Mouse (Mus musculus) MEL (cell line): ENCODE measurements around the gene Ube2cbp. TPM values are rescaled to one million over a fixed set of nuclear protein-coding genes. Genes with fewer than 3 reads are reported as not detected.

Experiments
- DNase-seq: peaks from one replicate; pipeline ENCODE4 v3.0.0; 2011; ENCODE audit warnings: low read depth, low spot score
- H3K27ac ChIP-seq: 2 replicates; pipeline ENCODE4 v1.5.1; 2012; ENCODE audit warnings: low read depth, mild to moderate bottlenecking, control low read depth, low read length, moderate library complexity; ENCODE audit not compliant: control insufficient read depth
- H3K27me3 ChIP-seq, 2 experiments: fragments of 150-350 bp in 1 of 2; sonication (generic) in 1 of 2; 2 replicates each; pipeline ENCODE4 v1.6.1; 2012; ENCODE audit warnings: low read length in 2 of 2, mild to moderate bottlenecking in 2 of 2, improper control_type of control experiment in 1 of 2, moderate library complexity in 1 of 2; ENCODE audit not compliant: insufficient read depth in 2 of 2, control insufficient read depth in 1 of 2
- H3K36me3 ChIP-seq, 2 experiments: 2 replicates each; pipeline ENCODE4 v1.6.1; 2012 to 2014; ENCODE audit warnings: low read length in 2 of 2, improper control_type of control experiment in 1 of 2, inconsistent platforms in 1 of 2, mild to moderate bottlenecking in 1 of 2; ENCODE audit not compliant: insufficient read depth in 2 of 2, control insufficient read depth in 1 of 2
- H3K4me1 ChIP-seq, 2 experiments: fragments of 150-350 bp in 1 of 2; sonication (generic) in 1 of 2; 2 replicates each; pipeline ENCODE4 v1.6.1; 2012; ENCODE audit warnings: low read length in 2 of 2, improper control_type of control experiment in 1 of 2, mild to moderate bottlenecking in 1 of 2; ENCODE audit not compliant: insufficient read depth in 2 of 2, control insufficient read depth in 1 of 2
- H3K4me3 ChIP-seq, 2 experiments: fragments of 150-350 bp in 1 of 2; sonication (generic) in 1 of 2; 2 replicates each; pipeline ENCODE4 v1.5.1; 2012; ENCODE audit warnings: low read depth in 2 of 2, low read length in 2 of 2, mild to moderate bottlenecking in 2 of 2, moderate library complexity in 2 of 2, control low read depth in 1 of 2, improper control_type of control experiment in 1 of 2; ENCODE audit not compliant: control insufficient read depth in 1 of 2, insufficient read depth in 1 of 2
- H3K79me2 ChIP-seq: 2 replicates; pipeline ENCODE4 v1.6.1; 2012; ENCODE audit warnings: mild to moderate bottlenecking, low read length, moderate library complexity; ENCODE audit not compliant: control insufficient read depth, poor library complexity, insufficient read depth
- H3K9ac ChIP-seq: 2 replicates; pipeline ENCODE4 v1.6.1; 2012; ENCODE audit warnings: low read depth, mild to moderate bottlenecking, control low read depth, low read length, moderate library complexity; ENCODE audit not compliant: control insufficient read depth, poor library complexity, severe bottlenecking
- H3K9me3 ChIP-seq: fragments of 150-350 bp; sonication (generic); replicated peaks from 2 replicates; pipeline ENCODE4 v1.6.1; 2012; ENCODE audit warnings: mild to moderate bottlenecking, low read length, improper control_type of control experiment, moderate library complexity; ENCODE audit not compliant: insufficient read depth
- BHLHE40 ChIP-seq: IDR thresholded peaks from 2 replicates; pipeline ENCODE4 v1.6.1; 2012; ENCODE audit warnings: low read depth, mild to moderate bottlenecking, inconsistent platforms, low read length, improper control_type of control experiment, borderline replicate concordance
- CHD2 ChIP-seq: IDR thresholded peaks from 2 replicates; pipeline ENCODE4 v1.6.1; 2011; ENCODE audit warnings: low read length, improper control_type of control experiment
- CTCF ChIP-seq, 3 experiments: IDR thresholded peaks in 2 of 3; conservative IDR thresholded peaks in 1 of 3; 2 replicates each; pipeline ENCODE4 v1.5.1; 2011 to 2012; ENCODE audit warnings: low read length in 3 of 3, low read depth in 2 of 3, mild to moderate bottlenecking in 2 of 3, improper control_type of control experiment in 1 of 3, inconsistent platforms in 1 of 3, mixed read lengths in 1 of 3, moderate library complexity in 1 of 3; ENCODE audit not compliant: control insufficient read depth in 1 of 3, insufficient read depth in 1 of 3, poor library complexity in 1 of 3, severe bottlenecking in 1 of 3
- E2F4 ChIP-seq: IDR thresholded peaks from 2 replicates; pipeline ENCODE4 v1.6.1; 2011; ENCODE audit warnings: low read depth, low read length, improper control_type of control experiment, borderline replicate concordance
- JUND ChIP-seq: IDR thresholded peaks from 2 replicates; pipeline ENCODE4 v1.6.1; 2011; ENCODE audit warnings: low read depth, mild to moderate bottlenecking, improper control_type of control experiment, low read length
- KAT2A ChIP-seq: conservative IDR thresholded peaks from 2 replicates; pipeline ENCODE4 v1.6.1; 2012; ENCODE audit warnings: low read depth, low read length, improper control_type of control experiment, inconsistent platforms
- MAX ChIP-seq: IDR thresholded peaks from 2 replicates; pipeline ENCODE4 v1.6.1; 2011; ENCODE audit warnings: low read length, improper control_type of control experiment
- MAZ ChIP-seq: IDR thresholded peaks from 2 replicates; pipeline ENCODE4 v1.6.1; 2012; ENCODE audit warnings: low read depth, mild to moderate bottlenecking, inconsistent platforms, low read length, improper control_type of control experiment
- MYB ChIP-seq: IDR thresholded peaks from 2 replicates; pipeline ENCODE4 v1.6.1; 2011; ENCODE audit warnings: mild to moderate bottlenecking, low read depth, low read length, improper control_type of control experiment
- NELFE ChIP-seq: IDR thresholded peaks from 2 replicates; pipeline ENCODE4 v1.6.1; 2011; ENCODE audit warnings: low read depth, low read length, improper control_type of control experiment
- NRF1 ChIP-seq: IDR thresholded peaks from 2 replicates; pipeline ENCODE4 v1.6.1; 2014; ENCODE audit warnings: low read depth, mild to moderate bottlenecking, inconsistent platforms, low read length, improper control_type of control experiment, moderate library complexity; ENCODE audit not compliant: poor library complexity, insufficient read depth, severe bottlenecking
- RCOR1 ChIP-seq: IDR thresholded peaks from 2 replicates; pipeline ENCODE4 v1.6.1; 2012; ENCODE audit warnings: low read depth, mild to moderate bottlenecking, inconsistent platforms, low read length, improper control_type of control experiment
- TBP ChIP-seq: IDR thresholded peaks from 2 replicates; pipeline ENCODE4 v1.8.0; 2011; ENCODE audit warnings: low read depth, low read length, improper control_type of control experiment
- TCF12 ChIP-seq: IDR thresholded peaks from 2 replicates; pipeline ENCODE4 v1.6.1; 2014; ENCODE audit warnings: low read depth, mild to moderate bottlenecking, inconsistent platforms, low read length, improper control_type of control experiment, moderate library complexity
- UBTF ChIP-seq: IDR thresholded peaks from 2 replicates; pipeline ENCODE4 v1.6.1; 2012; ENCODE audit warnings: low read depth, mild to moderate bottlenecking, inconsistent platforms, low read length, improper control_type of control experiment, moderate library complexity, borderline replicate concordance; ENCODE audit not compliant: insufficient read depth
- USF1 ChIP-seq: IDR thresholded peaks from 2 replicates; pipeline ENCODE4 v1.6.1; 2014; ENCODE audit warnings: low read depth, mild to moderate bottlenecking, inconsistent platforms, low read length, improper control_type of control experiment, moderate library complexity
- USF2 ChIP-seq, 2 experiments: IDR thresholded peaks; 2 replicates each; pipeline ENCODE4 v1.6.1; 2011 to 2012; ENCODE audit warnings: improper control_type of control experiment in 2 of 2, low read length in 2 of 2, borderline replicate concordance in 1 of 2, inconsistent platforms in 1 of 2, low read depth in 1 of 2, mild to moderate bottlenecking in 1 of 2; ENCODE audit not compliant: insufficient read depth in 1 of 2
- ZC3H11A ChIP-seq: IDR thresholded peaks from 2 replicates; pipeline ENCODE4 v1.6.1; 2012; ENCODE audit warnings: low read depth, mild to moderate bottlenecking, inconsistent platforms, low read length, improper control_type of control experiment
- polyA plus RNA-seq, 2 experiments: library from polyadenylated mRNA; stranded (reverse) in 1 of 2; unstranded in 1 of 2; fragments of >175 nt in 1 of 2; fragments of >200 nt in 1 of 2; gene quantifications; 2 replicates each; pipeline versions ENCODE4 v1.2.1 to v1.2.4; 2012; ENCODE audit warnings: low replicate concordance in 2 of 2, low read depth in 1 of 2; ENCODE audit not compliant: insufficient read length in 2 of 2, insufficient read depth in 1 of 2, missing spikeins in 1 of 2
- total RNA-seq: library from RNA; depleted of rRNA; stranded (reverse); fragments of 300-350 nt; gene quantifications from 2 replicates; pipeline ENCODE4 v1.2.3, GENCODE M21; 2012

The Ube2cbp gene
- total and polyA plus RNA-seq, 3 experiments, result 6.4 to 7.2 TPM; not detected in 1

DNA sequence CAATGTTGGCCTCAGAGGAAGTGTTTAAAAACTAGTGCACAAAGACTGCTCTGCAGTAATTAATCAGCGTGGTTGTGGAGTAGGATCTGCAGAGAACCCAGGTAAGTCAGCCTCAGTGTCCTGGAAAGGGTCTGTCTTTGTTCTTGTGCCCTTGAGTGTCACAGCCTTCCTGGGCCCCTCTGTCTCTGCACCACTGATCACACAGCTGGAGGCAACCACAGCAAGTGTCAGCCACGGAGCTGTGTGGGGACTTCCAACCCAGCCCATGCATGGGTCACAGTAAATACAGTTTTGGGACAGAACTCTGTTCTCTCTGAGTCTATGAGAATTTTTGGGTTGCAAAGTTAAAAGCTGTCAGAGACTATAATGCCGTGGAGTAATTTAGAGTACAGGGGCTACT, 137.4 kb downstream of the Ube2cbp start:
- Histone ChIP-seq H3K9me3 (no peaks in the 10 kb centered on the region), H3K4me3 (no peak overlapping the region)
- DNase-seq, result no peak

DNA sequence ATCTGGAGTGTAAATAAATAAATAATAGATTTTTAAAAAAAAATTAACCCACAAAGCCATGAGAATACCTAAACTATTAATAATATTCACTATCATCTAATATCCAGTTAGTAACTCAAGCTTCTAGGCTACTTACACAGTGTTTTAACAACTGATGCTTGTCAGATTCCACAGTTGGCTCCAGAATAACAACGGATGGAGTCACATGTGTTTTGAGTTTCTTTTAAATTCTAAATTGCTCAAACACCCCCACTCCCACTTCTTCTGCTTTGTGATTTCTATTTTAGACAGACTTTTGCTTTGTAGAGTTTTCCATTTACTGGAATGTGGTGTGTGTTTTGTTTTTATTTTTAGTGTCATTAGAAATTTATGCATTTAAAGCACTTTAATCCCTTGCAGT, 140.0 kb downstream of the Ube2cbp start:
- no peak overlapping the region for H3K27ac ChIP-seq
- TF ChIP-seq CHD2 (no peak), JUND (no peak), MAX (no peak), CTCF (IDR thresholded peaks at IDR 0.05 in 2 of 3, conservative IDR thresholded peaks at IDR 0.05 in 1 of 3; ENCODE audit: control insufficient read depth in 1 of 3, insufficient read depth in 1 of 3, low read depth in 2 of 3, low read length in 3 of 3, poor library complexity in 1 of 3, severe bottlenecking in 1 of 3) (no peak), MAZ (no peak), MYB (no peak), USF1 (no peak), TBP (no peak), NELFE (no peak)
- TF ChIP-seq, all 39 proteins: peak for 0

More for the DNA sequence above, 137.4 kb downstream of the Ube2cbp start:
- no peaks in the 10 kb centered on the region for H3K27me3 ChIP-seq
- TF ChIP-seq TBP, result no peak
- TF ChIP-seq NRF1, result no peak
- no peak for TF ChIP-seq TCF12
- TF ChIP-seq USF2 (IDR thresholded peaks at IDR 0.05; ENCODE audit: borderline replicate concordance in 1 of 2, insufficient read depth in 1 of 2, low read depth in 1 of 2, low read length in 2 of 2), result no peak
- TF ChIP-seq UBTF, result no peak
- TF ChIP-seq E2F4, result no peak
- TF ChIP-seq MAZ, result no peak
- TF ChIP-seq ZC3H11A, result no peak
- TF ChIP-seq BHLHE40, result no peak
- no peak for TF ChIP-seq KAT2A
- TF ChIP-seq RCOR1, result no peak
- TF ChIP-seq MYB, result no peak
- no peak overlapping the region for H3K9ac ChIP-seq
- H3K27ac ChIP-seq, result no peak overlapping the region
- H3K79me2 ChIP-seq, result no peaks in the 10 kb centered on the region
- H3K36me3 ChIP-seq, result no peaks in the 10 kb centered on the region
- no peaks in the 10 kb centered on the region for H3K4me1 ChIP-seq

More for the DNA sequence above, 140.0 kb downstream of the Ube2cbp start:
- Histone ChIP-seq H3K79me2 (no peaks in the 10 kb centered on the region), H3K9me3 (no peaks in the 10 kb centered on the region), H3K36me3 (no peaks in the 10 kb centered on the region), H3K4me3 (no peak overlapping the region), H3K4me1 (no peaks in the 10 kb centered on the region), H3K9ac (no peak overlapping the region), H3K27me3 (no peaks in the 10 kb centered on the region)
- DNase-seq, result no peak
